Mouse (Mus musculus): Measurements from ENCODE around the gene Gm17535.
"Not testable (repeated sequence)": the region's sequence is repeated elsewhere in the genome, so short reads cannot be mapped to it uniquely, and the experiment has no call there.

- TF ChIP-seq POLR2A (IDR thresholded peaks at IDR 0.05; ENCODE audit: borderline replicate concordance, extremely low read depth, insufficient read depth, insufficient read length, poor library complexity, severe bottlenecking); CTCF (IDR thresholded peaks at IDR 0.05; ENCODE audit: borderline replicate concordance, extremely low read depth, insufficient read depth, insufficient read length): not testable (repeated sequence)
These were observed 21.6 kb upstream of the Gm17535 start, which contains the start of gene Gm10721 for GRCm38 (mm10) chr9:3012733-3013279.

Measured in brain, embryonic 14.5 days (tissue).